Mouse (Mus musculus): ENCODE measurements at regions not wholly inside any gene's neighbourhood (a gene's known extent, or its start where the extent isn't known, plus 50 kb on each side); places are given as distances from the start of the nearest gene placed in this dataset.

DNA sequence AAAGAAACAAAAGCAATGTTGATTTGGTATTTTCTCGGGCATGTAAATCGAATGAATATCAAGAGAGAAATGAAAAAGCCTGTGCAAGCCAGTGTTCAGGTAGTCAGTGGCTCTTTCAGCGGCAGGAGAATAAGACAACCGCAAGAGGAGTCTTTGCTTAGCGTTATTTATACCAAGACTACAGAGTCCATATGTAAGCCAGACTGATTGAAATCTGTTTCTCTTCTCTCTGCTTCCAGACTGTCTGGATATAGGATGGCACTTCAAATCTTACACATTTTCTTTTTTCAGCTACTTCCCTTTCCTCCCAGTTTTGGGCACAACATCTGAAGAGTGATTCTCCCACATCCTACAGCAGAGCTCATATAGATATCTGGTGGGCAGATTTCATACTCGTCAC, 105.9 kb upstream of the Tmco5 start:
- no peak for TF ChIP-seq CTCF (IDR thresholded peaks at IDR 0.05; ENCODE audit: low read depth)
- no peak for TF ChIP-seq EP300 (IDR thresholded peaks at IDR 0.05; ENCODE audit: low read depth)
